Mouse (Mus musculus) ES-Bruce4 (cell line): ENCODE results near the gene Ppp2r5d. TPM values are rescaled to one million over a fixed set of nuclear protein-coding genes. Genes with fewer than 3 reads are reported as not detected.
A peak's percentile ranks its signal among the peaks of the same experiment; 100 is the strongest.

Experiments used
- H3K27ac ChIP-seq: 2 replicates; pipeline ENCODE4 v1.5.1; 2012; ENCODE audit warnings: low read length, inconsistent platforms; ENCODE audit not compliant: insufficient read depth
- H3K27me3 ChIP-seq: 2 replicates; pipeline ENCODE4 v1.6.1; 2012; ENCODE audit warnings: mild to moderate bottlenecking, low read length, inconsistent platforms; ENCODE audit not compliant: control insufficient read depth, poor library complexity, insufficient read depth, severe bottlenecking
- H3K36me3 ChIP-seq: 2 replicates; pipeline ENCODE4 v1.6.1; 2012; ENCODE audit warnings: inconsistent platforms, mild to moderate bottlenecking, low read length, moderate library complexity; ENCODE audit not compliant: control insufficient read depth, poor library complexity, insufficient read depth, severe bottlenecking
- H3K4me1 ChIP-seq: one replicate; pipeline ENCODE4 v1.8.1; 2011; ENCODE audit warnings: low read length; ENCODE audit not compliant: control insufficient read depth, insufficient read depth
- H3K4me3 ChIP-seq: 2 replicates; pipeline ENCODE4 v1.5.1; 2011; ENCODE audit warnings: low read depth, mild to moderate bottlenecking, low read length
- H3K9ac ChIP-seq: 2 replicates; pipeline ENCODE4 v1.6.1; 2012; ENCODE audit warnings: low read depth, mild to moderate bottlenecking, inconsistent platforms; ENCODE audit not compliant: poor library complexity, severe bottlenecking
- H3K9me3 ChIP-seq: replicated peaks from 2 replicates; pipeline ENCODE4 v1.6.1; 2012; ENCODE audit warnings: mild to moderate bottlenecking, low read length, inconsistent platforms; ENCODE audit not compliant: control insufficient read depth, poor library complexity, insufficient read depth, severe bottlenecking
- CTCF ChIP-seq: IDR thresholded peaks from one replicate; pipeline ENCODE4 v1.8.1; 2011; ENCODE audit warnings: low read depth, low read length
- EP300 ChIP-seq: IDR thresholded peaks from 2 replicates; pipeline ENCODE4 v1.6.1; 2011; ENCODE audit warnings: low read depth, low read length; ENCODE audit not compliant: insufficient read depth
- POLR2A ChIP-seq: IDR thresholded peaks from one replicate; pipeline ENCODE4 v1.8.1; 2011; ENCODE audit warnings: low read length; ENCODE audit not compliant: insufficient read depth
- polyA plus RNA-seq: library from polyadenylated mRNA; stranded (reverse); fragments of >200 nt; gene quantifications from 2 replicates; pipeline ENCODE4 v1.2.4, GENCODE M21; 2011; ENCODE audit warnings: low read depth; ENCODE audit not compliant: missing spikeins, insufficient read depth, insufficient read length

The Ppp2r5d gene
- polyA plus RNA-seq, 1 experiment: 97.3 TPM

DNA sequence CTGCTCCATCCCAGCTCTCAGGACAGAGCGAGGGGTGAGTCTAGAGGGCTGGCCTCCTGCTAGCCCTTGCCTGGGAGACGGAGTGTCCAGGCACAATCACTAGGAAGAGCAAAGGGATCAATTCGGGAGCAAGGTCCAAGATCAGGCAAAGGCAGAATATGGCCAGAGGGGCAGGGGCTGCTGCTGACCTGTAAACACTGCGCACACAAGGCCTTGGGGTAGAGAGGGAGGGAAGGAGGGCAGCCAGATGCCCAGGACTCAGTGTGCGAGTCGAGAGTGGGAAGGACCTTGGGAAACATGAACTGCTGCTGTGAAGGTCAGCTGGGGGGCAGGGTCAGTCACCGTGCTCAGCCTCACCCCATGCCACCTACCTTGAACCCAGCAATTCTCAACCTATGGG, 30.4 kb upstream of the Ppp2r5d start:
- Histone ChIP-seq H3K27me3 (no peaks in the 10 kb centered on the region), H3K4me1 (no peaks in the 10 kb centered on the region), H3K9ac (no peak overlapping the region), H3K36me3 (no peaks in the 10 kb centered on the region), H3K27ac (no peak overlapping the region), H3K9me3 (no peaks in the 10 kb centered on the region), H3K4me3 (no peak overlapping the region)
- TF ChIP-seq CTCF: no peak
- no peak for TF ChIP-seq POLR2A
- no peak for TF ChIP-seq EP300

DNA sequence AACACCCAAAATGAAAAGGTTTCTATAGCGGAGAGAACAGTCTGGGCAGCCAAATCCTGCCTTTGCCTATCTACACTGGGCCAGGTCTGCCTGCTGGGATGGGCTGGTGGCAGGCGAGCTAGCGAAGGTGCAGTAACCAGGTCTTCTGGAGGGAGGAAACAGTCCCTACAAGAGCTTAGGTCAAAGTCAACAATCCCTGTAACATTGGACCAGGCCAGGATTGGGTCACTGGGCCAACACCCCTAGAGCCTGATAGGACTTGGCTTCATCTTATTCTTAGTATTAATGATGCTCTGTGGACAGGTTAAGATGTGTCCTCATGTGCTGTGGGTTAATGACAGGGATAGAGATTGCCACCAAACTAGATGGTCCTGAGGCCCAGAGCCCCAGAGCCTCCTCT, 29.1 kb upstream of the Ppp2r5d start:
- Histone ChIP-seq H3K9ac (no peak overlapping the region), H3K27ac (no peak overlapping the region), H3K4me3 (no peak overlapping the region), H3K36me3 (no peaks in the 10 kb centered on the region), H3K27me3 (no peaks in the 10 kb centered on the region), H3K9me3 (no peaks in the 10 kb centered on the region), H3K4me1 (no peaks in the 10 kb centered on the region)
- TF ChIP-seq EP300 (no peak), POLR2A (no peak), CTCF (no peak)

DNA sequence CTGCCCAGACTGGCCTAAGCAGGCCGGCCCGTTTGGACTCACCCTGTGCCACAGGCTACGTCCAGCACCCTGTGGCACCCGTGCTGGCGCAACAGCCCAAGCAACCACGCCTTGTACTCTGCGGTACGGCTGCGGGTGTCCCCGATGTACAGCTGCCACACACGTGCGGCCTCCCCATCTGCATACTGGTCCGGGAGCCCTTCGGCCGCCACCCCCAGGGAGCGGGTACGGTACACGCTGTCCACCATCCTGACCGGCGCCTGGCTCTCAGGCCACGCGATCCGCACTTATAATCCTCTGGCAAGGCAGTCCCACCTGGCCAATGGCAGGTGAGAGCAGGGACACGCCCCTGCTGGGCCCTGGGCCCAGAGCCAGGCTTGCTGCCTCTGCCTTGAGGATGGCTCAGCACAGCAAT, 24.0 kb upstream of the Ppp2r5d start, which contains the start of gene Gnmt:
Gene Gnmt, minus strand, starts transcription at position 265 of the 415 bp plus-strand sequence.
- H3K27ac ChIP-seq: no peak within 1 kb of the TSS
- no peaks in the 10 kb centered on the region for H3K9me3 ChIP-seq
- H3K9ac ChIP-seq: peak within 1 kb of the TSS; percentile 7
- no peaks in the 10 kb centered on the region for H3K4me1 ChIP-seq
- H3K4me3 ChIP-seq: peak within 1 kb of the TSS; percentile 48
- no peaks in the 10 kb centered on the region for H3K36me3 ChIP-seq
- H3K27me3 ChIP-seq: no peaks in the 10 kb centered on the region
- TF ChIP-seq EP300: no peak
- TF ChIP-seq CTCF: no peak

DNA sequence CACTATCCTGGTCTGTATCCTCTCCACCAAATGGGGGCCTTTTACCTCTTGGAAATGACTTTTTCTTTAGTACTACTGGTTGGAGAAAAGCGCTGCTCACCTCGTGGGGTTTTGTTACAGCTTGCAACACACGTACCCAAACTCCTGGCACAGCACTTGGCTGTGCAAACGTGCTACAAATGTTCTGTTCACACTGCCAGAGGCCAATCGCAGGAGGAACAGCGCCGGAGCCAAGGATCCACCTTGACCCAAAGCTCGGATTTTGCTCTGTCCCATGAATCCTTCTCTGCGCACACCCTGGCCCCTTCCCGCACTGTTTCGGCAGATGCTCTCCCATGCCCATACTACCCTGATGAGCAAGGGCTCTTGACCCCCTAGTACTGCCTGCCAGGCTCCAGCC, 23.6 kb upstream of the Ppp2r5d start:
- peak overlapping the region; percentile 48 for H3K4me3 ChIP-seq
- H3K27me3 ChIP-seq: no peaks in the 10 kb centered on the region
- H3K36me3 ChIP-seq: no peaks in the 10 kb centered on the region
- H3K27ac ChIP-seq: no peak overlapping the region
- peak overlapping the region; percentile 7 for H3K9ac ChIP-seq
- H3K9me3 ChIP-seq: no peaks in the 10 kb centered on the region
- H3K4me1 ChIP-seq: no peaks in the 10 kb centered on the region
- no peak for TF ChIP-seq CTCF
- no peak for TF ChIP-seq POLR2A
- TF ChIP-seq EP300: no peak

DNA sequence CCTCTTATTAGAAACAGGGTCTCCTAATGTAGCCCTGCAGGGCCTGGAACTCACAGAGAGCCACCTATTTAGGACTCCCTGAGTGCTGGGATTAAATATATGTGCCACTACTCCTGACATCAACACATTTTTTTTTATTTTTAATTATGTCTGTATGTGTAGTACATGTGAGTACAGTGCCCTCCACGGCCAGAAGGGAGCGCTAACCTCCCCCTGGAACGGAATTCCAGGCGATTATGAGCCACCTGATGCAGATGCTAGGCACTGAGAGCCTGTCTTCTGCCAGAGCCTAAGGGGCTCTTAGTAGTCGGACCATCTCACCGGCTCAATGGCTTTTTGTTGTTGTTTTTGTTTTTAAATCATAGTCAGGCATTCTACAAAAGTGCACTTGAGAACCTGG, 23.1 kb upstream of the Ppp2r5d start:
- Histone ChIP-seq H3K4me3 (no peak overlapping the region), H3K36me3 (no peaks in the 10 kb centered on the region)

DNA sequence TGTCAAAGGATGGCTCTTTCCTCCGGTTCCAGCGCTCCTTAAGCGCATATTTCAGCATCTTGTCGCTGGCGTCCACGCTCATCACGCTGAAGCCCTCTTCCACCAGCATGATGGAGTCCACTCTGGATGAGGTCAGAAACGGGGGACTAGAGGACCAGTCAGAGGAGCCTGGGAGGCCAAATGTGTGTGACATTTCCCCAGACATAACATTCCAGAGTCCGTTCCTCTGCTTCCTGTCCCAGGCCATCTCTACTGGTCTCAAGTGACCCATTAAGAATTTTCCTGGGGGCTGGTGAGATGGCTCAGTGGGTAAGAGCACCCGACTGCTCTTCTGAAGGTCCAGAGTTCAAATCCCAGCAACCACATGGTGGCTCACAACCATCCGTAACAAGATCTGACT, 22.4 kb upstream of the Ppp2r5d start:
- Histone ChIP-seq H3K4me1 (no peaks in the 10 kb centered on the region), H3K9me3 (no peaks in the 10 kb centered on the region), H3K4me3 (no peak overlapping the region), H3K36me3 (no peaks in the 10 kb centered on the region), H3K9ac (no peak overlapping the region), H3K27me3 (no peaks in the 10 kb centered on the region), H3K27ac (no peak overlapping the region)
- no peak for TF ChIP-seq EP300
- TF ChIP-seq CTCF: no peak
- TF ChIP-seq POLR2A: no peak

More for the DNA sequence above, 23.1 kb upstream of the Ppp2r5d start:
- H3K27me3 ChIP-seq: no peaks in the 10 kb centered on the region
- TF ChIP-seq CTCF (peak; percentile 80), EP300 (no peak)
- H3K4me1 ChIP-seq: no peaks in the 10 kb centered on the region
- H3K27ac ChIP-seq: no peak overlapping the region
- no peaks in the 10 kb centered on the region for H3K9me3 ChIP-seq
- peak overlapping the region; percentile 7; the same call in 1 of the 2 replicates for H3K9ac ChIP-seq
